Mouse (Mus musculus) heart, adult 2 months (tissue): ENCODE data around the gene Fut4. TPM values are rescaled to one million over a fixed set of nuclear protein-coding genes. Genes with fewer than 3 reads are reported as not detected.
A peak's percentile ranks its signal among the peaks of the same experiment; 100 is the strongest.
"Not testable (repeated sequence)": the region's sequence is repeated elsewhere in the genome, so short reads cannot be mapped to it uniquely, and the experiment has no call there.

Experiments
- DNase-seq, 2 experiments: peaks; one replicate each; pipeline ENCODE4 v3.0.0; 2021
- H3K27ac ChIP-seq: fragments of 200-600 bp; 2 replicates; pipeline ENCODE4 v1.8.1; 2022
- H3K27me3 ChIP-seq: fragments of 200-500 bp; 2 replicates; pipeline ENCODE4 v1.6.1; 2012; ENCODE audit warnings: mild to moderate bottlenecking, low read length, inconsistent platforms, mixed read lengths; ENCODE audit not compliant: control insufficient read depth, insufficient read depth
- H3K36me3 ChIP-seq: fragments of 200-500 bp; 2 replicates; pipeline ENCODE4 v1.6.1; 2012; ENCODE audit warnings: low read length, inconsistent platforms; ENCODE audit not compliant: control insufficient read depth, insufficient read depth
- H3K4me1 ChIP-seq: fragments of 200-500 bp; 2 replicates; pipeline ENCODE4 v1.6.1; 2011; ENCODE audit warnings: low read length; ENCODE audit not compliant: control insufficient read depth, insufficient read depth
- H3K4me3 ChIP-seq: fragments of 200-600 bp; 2 replicates; pipeline ENCODE4 v1.8.1; 2022
- H3K79me2 ChIP-seq: fragments of 200-500 bp; replicated peaks from 2 replicates; pipeline ENCODE4 v1.6.1; 2012; ENCODE audit warnings: mild to moderate bottlenecking, inconsistent platforms, low read length, moderate library complexity, mixed read lengths; ENCODE audit not compliant: control insufficient read depth, insufficient read depth
- H3K9ac ChIP-seq: fragments of 200-500 bp; 2 replicates; pipeline ENCODE4 v1.6.1; 2012; ENCODE audit warnings: low read depth, mild to moderate bottlenecking, control low read depth, inconsistent platforms, low read length, mixed read lengths
- CTCF ChIP-seq: fragments of 200-600 bp; IDR thresholded peaks from 2 replicates; pipeline ENCODE4 v1.8.1; 2022; ENCODE audit warnings: antibody characterized with exemption, mild to moderate bottlenecking, moderate library complexity
- EP300 ChIP-seq: fragments of 200-500 bp; IDR thresholded peaks from 2 replicates; pipeline ENCODE4 v1.6.1; 2011; ENCODE audit warnings: low read depth, low read length, control low read depth; ENCODE audit not compliant: insufficient read depth
- POLR2A ChIP-seq: fragments of 200-500 bp; IDR thresholded peaks from 2 replicates; pipeline ENCODE4 v1.6.1; 2011; ENCODE audit warnings: mild to moderate bottlenecking, low read depth, low read length, control low read depth; ENCODE audit not compliant: insufficient read depth
- WGBS: fragments of 180-500 bp; shearing (Covaris S2); methylation state at CpG from one replicate; pipeline ENCODE4 v1.1.7; 2018; 5-methylcytosine and 5-hydroxymethylcytosine counted together
- intact Hi-C: fragments of 180-260 bp; cut with DNase I; formaldehyde crosslinking; loops from one replicate; pipeline ENCODE4 v1.15.1; 2025
- polyA plus RNA-seq: library from polyadenylated mRNA; depleted of rRNA; stranded (reverse); fragments of >200 nt; gene quantifications from 2 replicates; pipeline ENCODE4 v1.2.3, GENCODE M21; 2012
- total RNA-seq, 2 experiments: library from RNA; stranded (reverse); gene quantifications; 2 replicates each; pipeline ENCODE4 v1.2.3; 2021

Fut4 gene
- total and polyA plus RNA-seq, 3 experiments, result 0.39 to 0.49 (median 0.43) TPM

GRCm38 (mm10) chr9:14720384-14720783, 31.8 kb downstream of the Fut4 start:
- Histone ChIP-seq H3K4me1 (peaks cover 7% of the 10 kb centered on the region), H3K36me3 (no peaks in the 10 kb centered on the region), H3K27me3 (no peaks in the 10 kb centered on the region), H3K79me2 (no peaks in the 10 kb centered on the region), H3K9ac (no peak overlapping the region), H3K4me3 (no peak overlapping the region), H3K27ac (no peak overlapping the region)
- intact Hi-C loops, result no loop called here
- TF ChIP-seq CTCF (no peak), EP300 (no peak), POLR2A (no peak)
- no peak for DNase-seq
- 82% methylated on average over 2 of the region's 2 CpGs for WGBS

GRCm38 (mm10) chr9:14718332-14718691, 33.9 kb downstream of the Fut4 start:
- Histone ChIP-seq H3K9ac (peak overlapping the region; percentile 22), H3K27me3 (no peaks in the 10 kb centered on the region), H3K79me2 (no peaks in the 10 kb centered on the region), H3K4me3 (peak overlapping the region; percentile 43), H3K27ac (peak overlapping the region; percentile 57), H3K4me1 (peaks cover 2% of the 10 kb centered on the region; the same call in 1 of the 2 replicates), H3K36me3 (no peaks in the 10 kb centered on the region)
- DNase-seq, result no peak
- TF ChIP-seq POLR2A (no peak), EP300 (no peak), CTCF (no peak)
- intact Hi-C loops, result no loop called here

GRCm38 (mm10) chr9:14717689-14718331, 34.4 kb downstream of the Fut4 start:
- H3K4me3 ChIP-seq, result peak overlapping the region; percentile 43
- H3K79me2 ChIP-seq, result no peaks in the 10 kb centered on the region
- H3K4me1 ChIP-seq, result peaks cover 2% of the 10 kb centered on the region; the same call in 1 of the 2 replicates
- 14% methylated on average over 14 of the region's 14 CpGs for WGBS
- no peak for TF ChIP-seq POLR2A
- no peak for TF ChIP-seq EP300
- TF ChIP-seq CTCF, result no peak
- peak overlapping the region; percentile 22 for H3K9ac ChIP-seq
- intact Hi-C loops, result no loop called here
- H3K27ac ChIP-seq, result peak overlapping the region; percentile 57
- no peaks in the 10 kb centered on the region for H3K36me3 ChIP-seq
- DNase-seq, result peak; percentile 32 to 41
- H3K27me3 ChIP-seq, result no peaks in the 10 kb centered on the region

GRCm38 (mm10) chr9:14715258-14715657, 36.9 kb downstream of the Fut4 start:
- Histone ChIP-seq H3K4me3 (no peak overlapping the region), H3K27ac (no peak overlapping the region), H3K4me1 (peaks cover 2% of the 10 kb centered on the region; the same call in 1 of the 2 replicates), H3K27me3 (no peaks in the 10 kb centered on the region), H3K79me2 (no peaks in the 10 kb centered on the region), H3K36me3 (no peaks in the 10 kb centered on the region), H3K9ac (no peak overlapping the region)
- intact Hi-C loops, result no loop called here
- no peak for DNase-seq
- WGBS, result 87% methylated on average over 15 of the region's 15 CpGs
- no peak for TF ChIP-seq CTCF

GRCm38 (mm10) chr9:14710910-14711309, 41.3 kb downstream of the Fut4 start:
- Histone ChIP-seq H3K4me1 (no peaks in the 10 kb centered on the region), H3K27ac (no peak overlapping the region), H3K79me2 (no peaks in the 10 kb centered on the region), H3K9ac (no peak overlapping the region), H3K36me3 (no peaks in the 10 kb centered on the region), H3K27me3 (no peaks in the 10 kb centered on the region), H3K4me3 (no peak overlapping the region)
- intact Hi-C loops, result no loop called here
- 91% methylated on average over 3 of the region's 3 CpGs for WGBS
- no peak for DNase-seq
- TF ChIP-seq CTCF (no peak), EP300 (no peak), POLR2A (no peak)

GRCm38 (mm10) chr9:14705321-14706162, 46.7 kb downstream of the Fut4 start:
- H3K4me3 ChIP-seq, result no peak overlapping the region
- H3K4me1 ChIP-seq, result no peaks in the 10 kb centered on the region
- DNase-seq, result no peak
- H3K27ac ChIP-seq, result no peak overlapping the region
- H3K9ac ChIP-seq, result no peak overlapping the region
- H3K79me2 ChIP-seq, result no peaks in the 10 kb centered on the region
- H3K36me3 ChIP-seq, result no peaks in the 10 kb centered on the region
- no peak for TF ChIP-seq EP300
- no peak for TF ChIP-seq CTCF
- no peak for TF ChIP-seq POLR2A
- 59% methylated on average over 13 of the region's 13 CpGs for WGBS
- intact Hi-C loops, result no loop called here
- no peaks in the 10 kb centered on the region for H3K27me3 ChIP-seq

GRCm38 (mm10) chr9:14700795-14701194, 51.4 kb downstream of the Fut4 start:
- H3K4me3 ChIP-seq, H3K27me3 ChIP-seq, H3K9ac ChIP-seq, H3K79me2 ChIP-seq, H3K27ac ChIP-seq, intact Hi-C loops, DNase-seq, H3K4me1 ChIP-seq, H3K36me3 ChIP-seq: not testable (repeated sequence)
- 97% methylated on average over 1 of the region's 1 CpGs for WGBS
